Mouse (Mus musculus) cerebellum, postnatal 10 days (tissue): Measurements from ENCODE around the gene F13a1.

Experiments
- DNase-seq, 2 experiments: peaks; one replicate each; pipeline ENCODE4 v3.0.0; 2021; ENCODE audit warnings: mixed read lengths in 2 of 2

F13a1 gene

DNA sequence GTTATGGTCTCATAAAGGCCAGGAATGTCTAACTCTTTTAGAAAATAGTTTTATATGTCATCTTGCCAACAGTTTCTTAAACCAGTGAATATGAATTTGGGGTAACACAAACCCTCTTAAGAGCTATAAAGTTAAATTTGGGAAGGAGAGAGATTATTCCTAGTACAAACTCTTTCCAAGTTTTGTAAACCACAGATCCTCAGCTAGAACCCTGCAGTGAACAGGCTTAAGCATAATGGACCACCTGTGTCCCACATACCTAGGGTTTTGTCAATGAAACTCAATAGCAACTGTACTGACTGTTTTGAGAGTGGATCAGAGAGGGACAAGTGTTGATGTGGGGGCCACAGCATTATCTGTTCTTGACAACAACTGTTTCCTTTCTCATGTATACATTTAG is 96.4 kb downstream of the F13a1 start:
- no peak for DNase-seq

DNA sequence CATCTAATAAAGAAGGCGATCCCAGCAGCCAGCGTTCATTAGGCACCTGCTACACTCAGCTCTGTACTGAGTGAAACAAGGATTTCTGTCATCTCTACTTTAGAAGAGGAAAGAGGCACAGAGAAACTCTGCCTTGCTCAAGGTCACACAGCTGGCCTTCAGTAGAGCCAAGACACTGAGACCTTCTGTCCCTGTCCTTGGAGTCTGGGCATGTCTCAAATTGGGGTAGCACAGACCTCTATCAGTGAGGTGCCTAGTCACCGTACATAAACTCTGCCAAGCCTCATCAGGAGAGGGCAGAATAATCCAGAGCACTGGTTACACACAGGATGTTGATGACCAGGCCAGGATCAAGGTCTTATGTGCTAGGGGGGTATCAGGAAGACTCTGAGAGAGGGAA is 108.2 kb downstream of the F13a1 start:
- no peak for DNase-seq

GRCm38 (mm10) chr13:36932066-36932465 is 118.0 kb downstream of the F13a1 start:
- DNase-seq = no peak

DNA sequence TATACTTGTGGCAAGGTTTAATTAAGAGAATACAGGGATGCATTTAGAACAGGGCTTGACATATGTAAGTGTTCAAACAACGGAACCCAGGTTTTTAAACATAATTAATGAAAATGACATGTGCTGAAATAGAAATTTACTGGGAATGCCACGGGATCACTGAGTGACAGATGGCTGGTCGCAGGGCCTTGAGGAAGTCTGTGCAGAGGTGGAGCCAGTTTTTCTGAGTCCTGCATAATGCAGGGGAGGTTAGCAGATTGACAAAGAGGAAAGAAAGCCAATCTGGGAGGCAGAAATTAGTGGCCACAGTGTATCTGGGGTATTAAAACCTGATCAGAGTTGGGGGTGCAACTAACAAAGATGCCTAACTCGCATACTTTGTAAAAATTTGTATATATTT is 130.3 kb downstream of the F13a1 start:
- peak; percentile 67 to 68 for DNase-seq

DNA sequence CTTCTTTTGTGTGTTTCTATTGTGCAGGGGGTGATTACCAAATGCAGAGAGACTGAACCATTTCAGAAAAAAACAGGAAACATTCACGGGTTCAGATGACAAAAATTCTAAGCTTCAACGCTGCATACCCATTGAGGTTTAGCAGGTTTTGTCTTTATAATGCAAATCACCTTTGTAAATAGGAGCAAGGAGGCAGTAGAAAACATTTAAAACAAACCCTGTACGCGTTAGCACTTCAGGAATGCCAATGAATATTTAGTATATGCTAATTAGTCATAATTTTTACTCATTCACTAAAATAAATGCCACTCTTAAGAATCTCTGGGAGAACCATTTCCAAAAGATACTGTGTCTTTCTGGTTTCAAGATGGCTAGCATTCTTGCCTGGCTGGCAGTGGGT is 146.2 kb downstream of the F13a1 start:
- no peak for DNase-seq

DNA sequence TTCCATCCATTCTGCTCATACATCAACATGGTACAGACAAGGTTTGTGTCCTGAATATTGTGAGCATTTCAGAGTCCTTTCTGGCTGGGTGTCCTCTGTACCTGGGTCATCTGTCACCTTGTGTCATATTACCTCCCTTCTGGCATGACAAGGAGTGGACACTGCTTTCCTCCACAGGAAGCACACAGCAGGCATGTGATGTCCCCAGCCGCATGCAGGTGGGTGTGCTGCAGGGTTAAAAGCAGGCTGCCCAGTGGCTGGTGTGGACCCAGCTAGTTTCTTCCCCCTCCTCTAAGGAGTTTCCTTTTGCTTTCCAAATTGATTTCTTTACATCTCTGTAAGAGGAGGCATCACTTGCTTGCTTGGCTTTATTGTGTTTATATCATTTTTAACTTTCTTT is 146.6 kb downstream of the F13a1 start:
- DNase-seq = no peak

DNA sequence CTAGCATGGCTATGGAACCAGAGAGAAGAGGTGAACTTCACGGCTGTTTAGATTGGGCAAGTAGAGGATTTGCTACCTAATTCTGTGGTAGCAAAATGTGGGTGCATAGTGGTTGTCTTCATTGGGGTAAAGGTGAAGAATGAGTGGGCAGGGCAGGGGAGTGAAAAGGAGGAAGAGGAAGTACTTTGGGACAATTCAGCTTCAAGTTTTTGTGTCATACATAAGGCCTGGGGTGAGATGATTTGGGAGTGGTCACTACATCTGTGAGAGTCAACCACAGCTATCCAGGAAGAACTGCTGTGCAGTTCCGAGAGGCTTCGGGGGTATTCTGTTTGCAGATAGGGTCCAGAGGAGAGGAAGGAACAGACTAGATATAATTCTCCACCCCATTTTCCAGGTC is 148.4 kb downstream of the F13a1 start:
- no peak for DNase-seq

GRCm38 (mm10) chr13:36901016-36901415 is 149.0 kb downstream of the F13a1 start:
- DNase-seq = no peak

DNA sequence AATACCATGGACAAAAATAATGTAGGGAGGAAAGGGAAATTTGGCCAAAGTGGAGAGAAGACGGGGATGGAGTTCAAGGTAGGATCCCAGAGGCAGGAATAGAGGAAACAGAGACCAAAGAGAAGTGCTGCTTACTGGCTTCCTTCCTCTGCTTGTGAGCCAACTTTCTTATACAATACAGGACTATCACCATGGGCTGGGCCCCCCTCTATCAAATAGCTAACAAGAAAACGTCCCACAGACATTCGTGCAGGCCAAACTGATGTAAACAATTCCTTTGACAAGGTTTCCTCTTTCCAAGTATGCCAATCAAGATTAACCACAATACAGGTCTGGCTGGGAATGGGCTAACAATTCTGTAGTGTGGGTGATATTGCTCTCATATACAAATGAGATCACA is 154.0 kb downstream of the F13a1 start:
- DNase-seq = no peak

DNA sequence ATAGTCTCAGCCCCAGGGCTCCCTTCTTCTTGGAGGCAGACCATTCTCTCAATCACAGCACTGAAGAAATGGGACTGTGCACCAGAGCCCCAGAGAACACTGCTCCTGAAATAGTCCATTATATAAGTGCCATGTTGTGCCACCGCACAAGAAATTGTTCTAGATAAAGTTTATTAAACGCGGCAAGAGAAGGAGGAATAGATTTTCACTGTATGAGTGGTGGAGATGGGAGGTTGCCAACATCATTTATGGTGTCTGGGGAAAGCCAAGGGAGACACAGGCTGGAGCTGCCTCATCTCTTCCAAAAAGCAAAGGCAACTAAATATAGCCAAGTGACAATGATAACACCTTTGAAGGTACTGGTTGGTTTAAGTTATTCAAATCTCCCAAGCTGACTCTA is 156.3 kb downstream of the F13a1 start:
- no peak for DNase-seq

DNA sequence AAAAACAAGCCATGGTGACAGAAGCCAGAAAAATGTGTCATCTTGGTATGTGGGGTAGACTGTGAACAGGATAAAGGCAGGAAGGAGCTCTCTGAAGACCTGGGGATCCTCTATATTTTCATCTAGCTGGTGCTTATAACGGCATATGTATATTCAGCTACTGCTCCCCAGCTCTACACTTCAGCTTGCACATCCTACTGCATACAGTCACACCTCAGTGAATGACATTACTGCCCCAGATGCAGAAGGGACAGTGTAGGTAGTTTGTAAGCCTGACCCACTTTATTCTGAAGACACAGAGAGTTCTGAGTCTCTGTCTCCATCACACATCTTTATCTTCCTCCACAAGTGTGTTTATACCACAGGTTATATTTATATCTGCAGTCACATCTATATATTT is 157.8 kb downstream of the F13a1 start:
- no peak for DNase-seq

DNA sequence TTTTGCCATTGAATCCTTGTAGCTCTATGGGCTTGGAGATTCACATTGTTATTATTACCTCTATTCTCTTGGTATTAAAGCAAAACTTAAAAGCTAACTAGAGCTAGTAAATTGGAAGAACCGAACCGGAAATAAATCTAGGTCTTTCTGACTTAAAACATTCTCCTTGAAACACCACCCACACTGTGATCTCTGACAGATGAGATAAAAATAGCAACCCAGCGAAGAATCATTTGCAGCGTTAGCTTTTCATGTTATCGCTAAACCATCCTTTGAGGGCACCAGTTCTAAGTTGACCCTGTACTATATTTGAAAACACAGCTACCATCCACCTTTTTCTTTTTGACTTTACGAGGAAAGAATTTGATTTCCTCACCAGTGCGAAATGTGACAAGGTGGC is 164.1 kb downstream of the F13a1 start:
- DNase-seq = no peak

DNA sequence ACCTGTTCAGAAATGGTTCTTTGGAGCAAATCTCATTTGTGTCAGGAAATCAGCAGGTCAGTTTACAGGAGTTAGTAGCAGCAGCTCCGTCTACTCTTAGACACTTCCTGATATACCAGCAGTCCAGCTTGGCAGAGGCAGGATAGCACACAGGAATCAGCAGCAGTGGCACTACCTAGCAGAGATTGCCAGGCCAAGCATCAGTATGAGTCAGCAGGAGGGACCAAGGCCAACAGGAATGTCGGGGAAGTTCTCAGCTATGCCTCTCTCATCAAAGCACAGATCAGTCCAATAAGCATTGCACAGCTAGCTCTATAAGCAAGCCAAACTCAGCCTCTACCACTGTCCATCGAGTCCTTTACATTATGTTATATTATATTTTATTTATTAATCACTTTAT is 210.9 kb downstream of the F13a1 start:
- no peak for DNase-seq
